Mouse (Mus musculus) liver, postnatal 0 days (tissue): ENCODE results near the gene Ltbr.

Experiments
- CTCF ChIP-seq: sonication (generic); IDR thresholded peaks from 2 replicates; pipeline ENCODE4 v1.5.1; 2016; ENCODE audit warnings: antibody characterized with exemption, low read depth
- EP300 ChIP-seq: IDR thresholded peaks from 2 replicates; pipeline ENCODE4 v1.6.1; 2016; ENCODE audit warnings: antibody characterized with exemption, low read depth, mild to moderate bottlenecking

DNA sequence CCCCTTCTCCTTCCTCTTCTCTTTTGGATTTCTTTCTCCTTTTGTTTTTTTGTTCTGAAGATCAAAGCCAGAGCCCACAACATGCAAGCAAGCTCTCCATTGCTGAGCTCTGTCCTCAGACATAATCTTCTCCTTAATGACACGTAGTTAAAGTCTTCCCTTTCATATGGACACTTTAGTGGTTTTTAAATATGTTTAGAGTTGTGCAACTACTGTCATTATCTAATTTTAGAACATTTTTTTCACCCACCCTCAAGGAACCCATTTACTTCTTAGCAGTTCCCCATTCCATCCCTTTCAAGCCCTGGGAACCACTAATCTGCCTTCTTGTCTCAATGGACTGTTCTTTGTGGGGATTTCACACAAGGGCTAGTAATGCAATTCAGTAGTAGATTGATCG lies 20.7 kb upstream of the Ltbr start:
- TF ChIP-seq EP300 (no peak), CTCF (no peak)
